Mouse (Mus musculus): Measurements from ENCODE around the gene Zbtb4.

- TF ChIP-seq MYOD1 (IDR thresholded peaks at IDR 0.05; ENCODE audit: control insufficient read depth, insufficient read length, low read depth), result no peak
- TF ChIP-seq MAX (IDR thresholded peaks at IDR 0.05), result no peak
- TF ChIP-seq CTCF (IDR thresholded peaks at IDR 0.05; ENCODE audit: control insufficient read depth, insufficient read depth, insufficient read length), result no peak
Measured at GRCm38 (mm10) chr11:69752686-69753085, 13.0 kb upstream of the Zbtb4 start.
